Mouse (Mus musculus): ENCODE results near the gene Slc22a23. TPM values are rescaled to one million over a fixed set of nuclear protein-coding genes. Genes with fewer than 3 reads are reported as not detected.
A peak's percentile ranks its signal among the peaks of the same experiment; 100 is the strongest.

Slc22a23 gene
- total RNA-seq, 1 experiment: 5.9 TPM

GRCm38 (mm10) chr13:34154217-34154930 lies 190.6 kb downstream of the Slc22a23 start:
- H3K27ac ChIP-seq (ENCODE audit: insufficient read depth, low read depth, low read length, poor library complexity, severe bottlenecking): peak overlapping the region; percentile 63; the same call in 1 of the 2 replicates
- no peaks in the 10 kb centered on the region for H3K9me3 ChIP-seq (ENCODE audit: control insufficient read depth, insufficient read depth, low read depth, low read length)
- no peak overlapping the region for H3K4me3 ChIP-seq (ENCODE audit: insufficient read depth in 1 of 2, low read depth in 1 of 2, low read length in 2 of 2, poor library complexity in 1 of 2, severe bottlenecking in 1 of 2)
- H3K4me1 ChIP-seq (ENCODE audit: control insufficient read depth in 2 of 2, insufficient read depth in 2 of 2, low read length in 2 of 2, poor library complexity in 1 of 2): peaks cover 24 to 26% of the 10 kb centered on the region in 2 experiments
- in situ Hi-C loops (cut with MboI; ENCODE audit: low sequenced_read_pairs in 2 of 2, unreplicated experiment in 2 of 2): no loop called here
- peak overlapping the region; percentile 35; the same call in 1 of the 2 replicates for H3K9ac ChIP-seq (ENCODE audit: insufficient read depth, low read depth, low read length, poor library complexity, severe bottlenecking)
- no peak for TF ChIP-seq HCFC1 (IDR thresholded peaks at IDR 0.05; ENCODE audit: borderline replicate concordance, insufficient read depth, low read length)
- peak; percentile 19; the same call in 1 of the 2 replicates for TF ChIP-seq ZNF384 (IDR thresholded peaks at IDR 0.05; ENCODE audit: low read depth, low read length)
- TF ChIP-seq MAFK (IDR thresholded peaks at IDR 0.05; ENCODE audit: insufficient read depth, low read depth, low read length): 0 out of 2 replicates have a peak, but pooled peaks have one; percentile 58
- 0 out of 2 replicates have a peak, but pooled peaks have one; percentile 26 for TF ChIP-seq CHD2 (IDR thresholded peaks at IDR 0.05; ENCODE audit: low read depth, low read length)
- peak; percentile 50; the same call in 1 of the 2 replicates for TF ChIP-seq ZC3H11A (IDR thresholded peaks at IDR 0.05; ENCODE audit: borderline replicate concordance, low read depth, low read length)
- H3K36me3 ChIP-seq (ENCODE audit: control insufficient read depth, insufficient read depth, low read length, poor library complexity, severe bottlenecking): no peaks in the 10 kb centered on the region
- DNase-seq (ENCODE audit: low read depth, low spot score): peak; percentile 95

GRCm38 (mm10) chr13:34153254-34154011 lies 191.5 kb downstream of the Slc22a23 start:
- DNase-seq (ENCODE audit: low read depth, low spot score): no peak
- peak overlapping the region; percentile 63 for H3K27ac ChIP-seq (ENCODE audit: insufficient read depth, low read depth, low read length, poor library complexity, severe bottlenecking)
- H3K9ac ChIP-seq (ENCODE audit: insufficient read depth, low read depth, low read length, poor library complexity, severe bottlenecking): no peak overlapping the region; the same call in 1 of the 2 replicates
- peaks cover 27 to 28% of the 10 kb centered on the region in 2 experiments for H3K4me1 ChIP-seq (ENCODE audit: control insufficient read depth in 2 of 2, insufficient read depth in 2 of 2, low read length in 2 of 2, poor library complexity in 1 of 2)
- no peaks in the 10 kb centered on the region for H3K9me3 ChIP-seq (ENCODE audit: control insufficient read depth, insufficient read depth, low read depth, low read length)
- TF ChIP-seq ZC3H11A (IDR thresholded peaks at IDR 0.05; ENCODE audit: borderline replicate concordance, low read depth, low read length) (no peak), MAFK (IDR thresholded peaks at IDR 0.05; ENCODE audit: insufficient read depth, low read depth, low read length) (no peak), HCFC1 (IDR thresholded peaks at IDR 0.05; ENCODE audit: borderline replicate concordance, insufficient read depth, low read length) (no peak), ZNF384 (IDR thresholded peaks at IDR 0.05; ENCODE audit: low read depth, low read length) (peak; percentile 89)
- in situ Hi-C loops (cut with MboI; ENCODE audit: low sequenced_read_pairs in 2 of 2, unreplicated experiment in 2 of 2): no loop called here
- H3K4me3 ChIP-seq (ENCODE audit: insufficient read depth in 1 of 2, low read depth in 1 of 2, low read length in 2 of 2, poor library complexity in 1 of 2, severe bottlenecking in 1 of 2): no peak overlapping the region
- no peaks in the 10 kb centered on the region for H3K36me3 ChIP-seq (ENCODE audit: control insufficient read depth, insufficient read depth, low read length, poor library complexity, severe bottlenecking)

DNA sequence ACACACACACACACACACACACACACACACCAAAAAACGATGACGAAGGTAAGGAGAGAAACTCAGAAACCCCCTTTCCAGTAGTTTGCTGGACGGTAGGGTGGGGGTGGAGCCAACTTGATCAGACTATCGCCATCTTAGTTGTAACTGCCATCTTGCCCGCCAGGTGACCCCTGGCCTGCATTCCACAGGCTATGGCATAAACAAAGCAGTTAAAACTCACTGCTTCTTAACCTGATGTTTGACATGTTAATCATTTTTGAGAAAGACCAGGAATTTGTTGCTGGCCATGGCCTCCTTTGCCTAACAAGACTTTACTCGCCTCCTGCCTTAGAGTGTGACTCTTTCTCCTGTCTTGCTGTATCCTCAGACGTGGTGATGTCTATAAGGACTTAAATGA lies 192.3 kb downstream of the Slc22a23 start:
- no peak for DNase-seq (ENCODE audit: low read depth, low spot score)
- H3K9me3 ChIP-seq (ENCODE audit: control insufficient read depth, insufficient read depth, low read depth, low read length): no peaks in the 10 kb centered on the region
- peaks cover 31 to 32% of the 10 kb centered on the region in 2 experiments for H3K4me1 ChIP-seq (ENCODE audit: control insufficient read depth in 2 of 2, insufficient read depth in 2 of 2, low read length in 2 of 2, poor library complexity in 1 of 2)
- TF ChIP-seq ZNF384 (IDR thresholded peaks at IDR 0.05; ENCODE audit: low read depth, low read length) (no peak), ZC3H11A (IDR thresholded peaks at IDR 0.05; ENCODE audit: borderline replicate concordance, low read depth, low read length) (no peak), HCFC1 (IDR thresholded peaks at IDR 0.05; ENCODE audit: borderline replicate concordance, insufficient read depth, low read length) (no peak), CHD2 (IDR thresholded peaks at IDR 0.05; ENCODE audit: low read depth, low read length) (no peak), MAFK (IDR thresholded peaks at IDR 0.05; ENCODE audit: insufficient read depth, low read depth, low read length) (no peak)
- in situ Hi-C loops (cut with MboI; ENCODE audit: low sequenced_read_pairs in 2 of 2, unreplicated experiment in 2 of 2): no loop called here
- no peak overlapping the region for H3K9ac ChIP-seq (ENCODE audit: insufficient read depth, low read depth, low read length, poor library complexity, severe bottlenecking)
- H3K27ac ChIP-seq (ENCODE audit: insufficient read depth, low read depth, low read length, poor library complexity, severe bottlenecking): peak overlapping the region; percentile 83; the same call in 1 of the 2 replicates
- no peak overlapping the region for H3K4me3 ChIP-seq (ENCODE audit: insufficient read depth in 1 of 2, low read depth in 1 of 2, low read length in 2 of 2, poor library complexity in 1 of 2, severe bottlenecking in 1 of 2)
- no peaks in the 10 kb centered on the region for H3K36me3 ChIP-seq (ENCODE audit: control insufficient read depth, insufficient read depth, low read length, poor library complexity, severe bottlenecking)

- Histone ChIP-seq H3K36me3 (ENCODE audit: control insufficient read depth, insufficient read depth, low read length, poor library complexity, severe bottlenecking) (no peaks in the 10 kb centered on the region), H3K4me1 (ENCODE audit: control insufficient read depth in 2 of 2, insufficient read depth in 2 of 2, low read length in 2 of 2, poor library complexity in 1 of 2) (peaks cover 31 to 32% of the 10 kb centered on the region in 2 experiments), H3K9ac (ENCODE audit: insufficient read depth, low read depth, low read length, poor library complexity, severe bottlenecking) (no peak overlapping the region), H3K9me3 (ENCODE audit: control insufficient read depth, insufficient read depth, low read depth, low read length) (no peaks in the 10 kb centered on the region), H3K27ac (ENCODE audit: insufficient read depth, low read depth, low read length, poor library complexity, severe bottlenecking) (no peak overlapping the region), H3K4me3 (ENCODE audit: insufficient read depth in 1 of 2, low read depth in 1 of 2, low read length in 2 of 2, poor library complexity in 1 of 2, severe bottlenecking in 1 of 2) (no peak overlapping the region)
- DNase-seq (ENCODE audit: low read depth, low spot score): no peak
- TF ChIP-seq ZNF384 (IDR thresholded peaks at IDR 0.05; ENCODE audit: low read depth, low read length) (no peak), HCFC1 (IDR thresholded peaks at IDR 0.05; ENCODE audit: borderline replicate concordance, insufficient read depth, low read length) (no peak), MAFK (IDR thresholded peaks at IDR 0.05; ENCODE audit: insufficient read depth, low read depth, low read length) (no peak), CHD2 (IDR thresholded peaks at IDR 0.05; ENCODE audit: low read depth, low read length) (no peak), ZC3H11A (IDR thresholded peaks at IDR 0.05; ENCODE audit: borderline replicate concordance, low read depth, low read length) (no peak)
- in situ Hi-C loops (cut with MboI; ENCODE audit: low sequenced_read_pairs in 2 of 2, unreplicated experiment in 2 of 2): no loop called here
Observed at GRCm38 (mm10) chr13:34151425-34151824, 193.6 kb downstream of the Slc22a23 start.

Measured in ES-E14 (cell line).